Mouse (Mus musculus): ENCODE data around the gene Map1lc3a.

DNA sequence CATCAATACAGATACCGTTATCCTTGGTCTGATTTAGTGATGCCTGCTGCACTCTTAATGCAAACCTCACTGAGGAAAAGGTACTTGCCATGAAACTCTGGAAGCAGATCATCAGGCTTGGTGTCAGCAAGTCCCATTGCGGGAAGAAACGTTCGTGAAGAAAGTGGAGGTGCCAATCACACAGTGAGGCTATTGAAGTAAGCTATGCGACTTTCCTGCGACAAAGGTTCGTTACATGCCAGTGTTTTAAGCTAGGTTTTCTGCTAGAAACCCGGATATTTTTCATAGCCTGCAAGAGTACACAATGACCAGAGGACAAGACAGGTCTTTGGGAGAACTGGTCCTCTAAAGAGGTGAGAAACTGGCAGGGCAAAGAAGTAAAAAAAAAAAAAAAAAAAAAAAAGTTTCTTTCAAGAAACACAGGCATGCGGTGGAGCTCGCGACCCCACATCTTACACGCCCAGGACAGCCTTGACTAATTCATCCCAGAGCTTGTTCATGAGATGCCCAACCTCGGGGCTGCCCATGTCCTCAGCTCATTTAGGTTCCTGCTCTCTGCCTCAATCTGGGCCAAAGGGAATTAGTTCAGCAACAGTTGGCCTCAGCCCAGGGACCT, 40.2 kb upstream of the Map1lc3a start:
- TF ChIP-seq POLR2A (IDR thresholded peaks at IDR 0.05; ENCODE audit: low read depth, low read length) (no peak; the same call in 1 of the 2 replicates), CTCF (IDR thresholded peaks at IDR 0.05; ENCODE audit: borderline replicate concordance, insufficient read depth, low read length) (no peak)

All from embryonic fibroblast, embryonic 13.5 days (primary cell).